Mouse (Mus musculus) lung, embryonic 14.5 days (tissue): ENCODE data around the gene Pde1b. TPM values are rescaled to one million over a fixed set of nuclear protein-coding genes. Genes with fewer than 3 reads are reported as not detected.
A peak's percentile ranks its signal among the peaks of the same experiment; 100 is the strongest.

Source experiments
- ATAC-seq: fragments of 200-750 bp; cut with Nextera tagmentation; 2 replicates; pipeline ENCODE4 v1.8.0; 2017; ENCODE audit warnings: mild to moderate bottlenecking, moderate TSS enrichment, moderate library complexity; ENCODE audit not compliant: insufficient read depth
- DNase-seq: peaks from one replicate; pipeline ENCODE4 v3.0.0-alpha.2; 2015
- H3K27ac ChIP-seq: fragments of 300-500 bp; sonication (generic); 2 replicates; pipeline ENCODE4 v1.5.1; 2014; ENCODE audit warnings: low read depth, mild to moderate bottlenecking, moderate library complexity
- H3K27me3 ChIP-seq: fragments of 300-500 bp; sonication (generic); 2 replicates; pipeline ENCODE4 v1.6.1; 2014; ENCODE audit warnings: low read length, control low read depth; ENCODE audit not compliant: insufficient read depth
- H3K36me3 ChIP-seq: fragments of 300-500 bp; sonication (generic); 2 replicates; pipeline ENCODE4 v1.6.1; 2014; ENCODE audit warnings: control low read depth; ENCODE audit not compliant: insufficient read depth
- H3K4me1 ChIP-seq: fragments of 300-500 bp; sonication (generic); 2 replicates; pipeline ENCODE4 v1.6.1; 2014; ENCODE audit warnings: antibody characterized with exemption, control low read depth; ENCODE audit not compliant: insufficient read depth
- H3K4me2 ChIP-seq: fragments of 300-500 bp; sonication (generic); 2 replicates; pipeline ENCODE4 v1.6.1; 2014; ENCODE audit warnings: mild to moderate bottlenecking
- H3K4me3 ChIP-seq: fragments of 300-500 bp; sonication (generic); 2 replicates; pipeline ENCODE4 v1.5.1; 2014; ENCODE audit warnings: low read depth, low read length
- H3K9ac ChIP-seq: fragments of 300-500 bp; sonication (generic); 2 replicates; pipeline ENCODE4 v1.6.1; 2014
- H3K9me3 ChIP-seq: fragments of 300-500 bp; sonication (generic); 2 replicates; pipeline ENCODE4 v1.6.1; 2016; ENCODE audit warnings: low read depth, low read length, control low read depth
- CTCF ChIP-seq: IDR thresholded peaks from 2 replicates; pipeline ENCODE4 v1.5.1; 2016; ENCODE audit warnings: antibody characterized with exemption, low read depth
- WGBS: fragments of 180-500 bp; shearing (Covaris S2); extraction: QIAGEN DNeasy Blood & Tissue Kit; methylation state at CpG from one replicate; pipeline ENCODE4 v1.1.7; 2014; 5-methylcytosine and 5-hydroxymethylcytosine counted together
- polyA plus RNA-seq: library from polyadenylated mRNA; unstranded; fragments of >200 nt; fragmentation: Nextera tagmentation; extraction: Ambion mirVana; gene quantifications from 2 replicates; pipeline ENCODE4 v1.2.1, GENCODE M21; 2014

Gene Pde1b
- 1.8 and 2.5 TPM in 2 replicates for polyA plus RNA-seq

DNA sequence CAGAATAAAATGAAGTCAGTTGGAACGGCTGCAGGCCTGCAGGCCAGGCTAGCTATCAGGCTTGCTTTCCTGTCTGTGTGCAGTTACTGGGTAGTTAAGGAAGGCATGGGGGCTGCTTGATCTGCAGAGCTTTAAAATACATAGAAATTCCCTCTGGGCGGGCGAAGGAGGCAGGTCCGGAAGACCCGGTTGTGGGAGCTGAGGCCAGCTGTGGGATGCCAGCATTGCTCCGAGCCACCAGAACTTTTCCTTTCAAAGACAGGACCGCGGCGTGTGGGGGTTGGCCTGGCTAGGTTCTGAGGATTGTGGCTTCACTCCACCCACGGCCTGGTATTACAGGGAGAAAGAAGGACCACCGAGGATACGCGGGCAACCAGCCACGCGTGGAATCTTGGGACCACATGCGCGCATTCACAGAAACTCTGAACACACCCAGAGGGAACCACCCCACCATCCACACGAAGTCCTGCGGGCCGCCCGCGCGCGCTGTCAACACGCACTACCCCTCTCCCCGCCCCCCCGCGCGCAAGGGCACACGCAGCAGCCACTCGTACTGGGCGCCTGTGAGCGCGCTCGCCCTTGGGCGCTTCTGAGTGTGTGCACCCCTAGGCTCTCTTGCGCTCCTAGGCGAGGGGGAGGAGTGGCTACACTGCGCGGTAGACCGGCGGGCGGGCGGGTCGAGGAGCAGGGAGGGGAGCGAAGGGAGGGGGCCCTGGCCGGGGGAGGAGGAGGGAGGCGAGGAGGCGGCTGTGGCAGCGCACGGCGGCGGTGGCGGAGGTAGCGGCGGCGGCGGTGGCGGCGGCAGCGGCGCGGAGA lies at the start of gene Pde1b:
TSS of gene Pde1b (plus strand) at position 600 of the 816 bp plus-strand sequence.
- under 1% methylated on average over 62 of the region's 63 CpGs for WGBS

DNA sequence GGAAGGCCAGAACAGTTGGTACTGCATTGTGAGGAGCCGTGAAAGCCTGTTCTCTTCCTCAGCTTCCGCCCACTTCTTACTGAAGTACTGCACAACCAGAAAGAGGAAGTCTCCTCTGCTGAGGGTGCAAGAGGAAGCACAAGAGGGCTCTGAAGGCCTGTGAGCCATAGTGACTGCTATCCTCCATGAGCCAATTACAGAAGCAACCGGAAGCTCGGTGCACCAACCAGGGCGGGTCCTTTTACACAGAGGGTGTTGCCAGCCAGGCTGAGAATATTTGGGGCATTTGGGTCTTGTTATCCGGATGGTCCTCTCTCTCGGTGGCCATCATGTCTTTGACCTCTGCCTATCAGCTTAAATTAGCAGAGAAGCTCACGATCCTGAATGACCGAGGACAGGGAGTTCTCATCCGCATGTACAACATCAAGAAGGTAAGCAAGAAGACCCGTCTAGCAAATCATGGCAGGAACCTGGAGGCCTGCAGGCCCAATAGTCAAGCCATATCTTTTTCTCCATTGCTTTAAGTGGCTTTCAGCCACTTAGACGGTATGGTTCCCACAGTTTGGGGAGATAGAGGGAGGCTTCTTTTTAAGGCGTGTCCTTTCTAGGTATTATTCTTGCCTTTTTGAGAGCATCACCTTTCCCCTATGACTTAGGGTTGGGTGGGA lies 49.1 kb upstream of the Pde1b start, which contains the start of gene Nckap1l:
TSS of gene Nckap1l (plus strand) at position 244 of the 668 bp plus-strand sequence.
- ATAC-seq (no peak), DNase-seq (peak; percentile 21)
- Histone ChIP-seq H3K27me3 (no peaks in the 10 kb centered on the region), H3K4me2 (no peak within 1 kb of the TSS), H3K36me3 (no peaks in the 10 kb centered on the region), H3K4me3 (no peak within 1 kb of the TSS), H3K9me3 (no peaks in the 10 kb centered on the region), H3K27ac (no peak within 1 kb of the TSS), H3K4me1 (no peaks in the 10 kb centered on the region), H3K9ac (no peak within 1 kb of the TSS)
- WGBS: 84% methylated on average over 13 of the region's 13 CpGs
- TF ChIP-seq CTCF: no peak

More for the DNA sequence above, at the start of gene Pde1b:
- H3K4me2 ChIP-seq: peak within 1 kb of the TSS; percentile 99
- H3K27ac ChIP-seq: no peak within 1 kb of the TSS
- DNase-seq (peak; percentile 71), ATAC-seq (peak; percentile 93)
- H3K27me3 ChIP-seq: peaks cover 29% of the 10 kb centered on the region
- no peaks in the 10 kb centered on the region for H3K4me1 ChIP-seq
- peak within 1 kb of the TSS; percentile 49 for H3K9ac ChIP-seq
- no peaks in the 10 kb centered on the region for H3K9me3 ChIP-seq
- peak within 1 kb of the TSS; percentile 52 for H3K4me3 ChIP-seq
- no peaks in the 10 kb centered on the region for H3K36me3 ChIP-seq
- no peak for TF ChIP-seq CTCF

DNA sequence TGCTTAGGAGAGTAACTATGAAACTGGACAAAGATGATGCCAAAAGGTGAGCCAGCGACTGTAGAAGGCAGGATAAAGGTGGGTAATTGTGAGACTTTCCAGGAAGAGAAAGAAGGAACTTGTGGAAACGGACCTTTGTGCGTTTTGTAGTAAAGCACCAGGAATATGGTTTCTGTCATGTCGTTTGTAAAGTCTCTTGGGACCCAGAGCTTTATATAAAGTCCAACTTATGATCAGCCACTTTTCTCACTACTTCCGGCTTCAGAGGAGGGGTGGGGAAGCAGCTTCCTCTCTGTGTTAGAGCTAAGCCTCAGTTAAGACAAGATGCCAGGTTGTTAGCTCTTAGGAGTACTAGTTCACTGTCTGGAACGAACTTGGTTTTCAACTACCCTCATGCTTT lies 48.4 kb upstream of the Pde1b start:
- no peak overlapping the region for H3K4me2 ChIP-seq
- H3K27me3 ChIP-seq: no peaks in the 10 kb centered on the region
- H3K9ac ChIP-seq: no peak overlapping the region
- ATAC-seq (no peak), DNase-seq (no peak)
- no peak for TF ChIP-seq CTCF
- no peak overlapping the region for H3K4me3 ChIP-seq
- H3K27ac ChIP-seq: no peak overlapping the region
- no peaks in the 10 kb centered on the region for H3K4me1 ChIP-seq
- 79% methylated on average over 6 of the region's 6 CpGs for WGBS
- no peaks in the 10 kb centered on the region for H3K9me3 ChIP-seq
- no peaks in the 10 kb centered on the region for H3K36me3 ChIP-seq

DNA sequence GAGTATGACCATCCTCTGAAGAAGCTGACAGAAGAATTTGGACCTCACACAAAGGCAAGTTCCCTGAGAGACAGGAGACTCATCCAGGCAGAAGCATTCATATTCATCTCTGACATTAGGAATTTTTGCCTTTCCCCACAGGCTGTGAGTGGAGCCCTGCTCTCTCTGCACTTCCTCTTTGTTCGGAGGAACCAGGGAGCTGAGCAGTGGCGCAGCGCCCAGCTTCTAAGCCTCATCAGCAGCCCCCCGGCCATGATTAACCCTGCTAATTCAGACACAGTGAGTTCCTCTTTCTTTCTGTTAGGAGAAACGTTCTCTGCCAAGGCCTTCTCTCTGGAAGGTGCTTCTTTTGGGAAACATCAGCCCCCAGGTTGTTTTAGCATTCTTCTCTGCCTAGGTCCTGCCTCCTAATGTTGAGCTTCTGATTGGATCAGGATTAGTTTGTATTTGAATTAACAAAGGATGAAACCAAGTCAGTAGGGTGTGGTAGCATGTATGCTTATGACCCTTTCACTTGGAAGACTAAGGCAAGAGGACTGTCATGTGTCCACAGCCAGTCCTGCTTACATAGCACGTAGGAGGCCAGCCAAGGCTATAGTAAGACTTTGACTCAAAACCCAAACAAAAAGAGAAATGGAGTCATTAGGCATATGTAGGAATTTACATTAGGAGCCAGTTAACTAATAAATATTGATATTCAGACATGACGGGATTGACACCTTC lies 40.1 kb upstream of the Pde1b start:
- H3K9me3 ChIP-seq: no peaks in the 10 kb centered on the region
- no peak overlapping the region for H3K27ac ChIP-seq
- no peaks in the 10 kb centered on the region for H3K36me3 ChIP-seq
- H3K9ac ChIP-seq: no peak overlapping the region
- H3K4me2 ChIP-seq: no peak overlapping the region
- no peaks in the 10 kb centered on the region for H3K27me3 ChIP-seq
- H3K4me1 ChIP-seq: no peaks in the 10 kb centered on the region
- H3K4me3 ChIP-seq: no peak overlapping the region
- peak; percentile 6 for DNase-seq
- ATAC-seq: no peak
- no peak for TF ChIP-seq CTCF
- WGBS: 44% methylated on average over 7 of the region's 7 CpGs

DNA sequence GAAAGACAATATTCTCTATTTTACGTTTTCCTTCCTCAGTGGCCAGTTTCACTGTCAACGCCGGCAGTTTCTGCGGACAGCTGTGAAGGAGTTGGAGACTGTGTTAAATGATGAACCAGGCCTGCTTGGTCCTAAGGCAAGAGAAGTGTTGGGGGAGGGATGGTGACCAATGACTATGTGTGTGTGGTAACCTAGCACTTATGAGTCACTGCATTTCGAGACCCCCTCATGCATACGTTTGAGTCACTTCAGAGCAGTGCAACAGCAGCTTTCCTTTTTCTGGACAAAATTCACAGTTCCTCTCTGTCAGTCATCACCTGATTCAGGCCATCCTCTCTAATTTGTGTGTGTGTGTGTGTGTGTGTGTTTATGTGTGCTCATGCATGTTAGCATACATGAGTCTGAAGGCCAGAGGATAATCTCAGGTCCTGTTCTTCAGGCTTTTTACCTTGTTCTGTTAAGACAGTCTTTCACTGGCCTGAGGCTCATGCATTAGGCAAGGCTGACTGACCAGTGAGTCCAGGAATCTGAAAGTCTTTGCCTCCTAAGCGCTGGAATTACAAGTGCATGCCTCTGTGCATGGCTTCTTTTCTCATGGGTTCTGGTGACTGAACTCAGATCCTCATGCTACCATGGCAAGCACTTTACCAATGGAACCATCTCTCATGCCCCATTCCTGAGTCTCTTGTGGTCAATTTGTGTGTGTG lies 31.2 kb upstream of the Pde1b start:
- H3K4me1 ChIP-seq: no peaks in the 10 kb centered on the region
- no peak overlapping the region for H3K4me2 ChIP-seq
- 58% methylated on average over 7 of the region's 7 CpGs for WGBS
- no peak for TF ChIP-seq CTCF
- H3K27me3 ChIP-seq: no peaks in the 10 kb centered on the region
- no peaks in the 10 kb centered on the region for H3K36me3 ChIP-seq
- ATAC-seq (no peak), DNase-seq (no peak)
- no peak overlapping the region for H3K27ac ChIP-seq
- H3K4me3 ChIP-seq: no peak overlapping the region
- no peaks in the 10 kb centered on the region for H3K9me3 ChIP-seq
- H3K9ac ChIP-seq: no peak overlapping the region

DNA sequence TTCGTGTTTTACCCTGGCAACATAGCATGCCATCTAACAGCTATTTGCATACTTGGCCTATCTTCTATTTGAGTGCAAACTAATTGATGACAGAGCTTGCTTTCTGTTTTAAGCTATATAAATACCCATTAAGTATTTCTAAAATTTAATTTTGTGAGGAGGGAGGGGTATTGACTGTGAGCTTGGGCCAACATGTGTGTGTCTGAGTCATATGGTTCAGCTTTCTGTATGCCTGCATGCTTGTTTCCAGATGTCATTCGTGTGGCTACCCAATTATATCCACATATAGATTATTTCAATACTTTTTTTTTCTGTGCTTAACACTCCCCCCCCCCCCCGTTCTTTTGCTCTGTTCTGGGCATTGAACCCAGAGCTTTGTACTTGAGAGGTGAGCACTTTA lies 30.6 kb upstream of the Pde1b start:
- no peak for DNase-seq
- no peak for TF ChIP-seq CTCF
- H3K4me2 ChIP-seq: no peak overlapping the region

More for the DNA sequence above, 30.6 kb upstream of the Pde1b start:
- Histone ChIP-seq H3K9me3 (no peaks in the 10 kb centered on the region), H3K9ac (no peak overlapping the region), H3K27me3 (no peaks in the 10 kb centered on the region), H3K4me3 (no peak overlapping the region), H3K27ac (no peak overlapping the region), H3K4me1 (no peaks in the 10 kb centered on the region), H3K36me3 (no peaks in the 10 kb centered on the region)
- no peak for ATAC-seq
- 63% methylated on average over 3 of the region's 3 CpGs for WGBS
